Mouse (Mus musculus): ENCODE results near the gene Eif3b. TPM values are rescaled to one million over a fixed set of nuclear protein-coding genes. Genes with fewer than 3 reads are reported as not detected.
A peak's percentile ranks its signal among the peaks of the same experiment; 100 is the strongest.

The Eif3b gene
- total and polyA plus RNA-seq, 2 experiments from 2014 or later = 43.8 to 63.2 TPM

DNA sequence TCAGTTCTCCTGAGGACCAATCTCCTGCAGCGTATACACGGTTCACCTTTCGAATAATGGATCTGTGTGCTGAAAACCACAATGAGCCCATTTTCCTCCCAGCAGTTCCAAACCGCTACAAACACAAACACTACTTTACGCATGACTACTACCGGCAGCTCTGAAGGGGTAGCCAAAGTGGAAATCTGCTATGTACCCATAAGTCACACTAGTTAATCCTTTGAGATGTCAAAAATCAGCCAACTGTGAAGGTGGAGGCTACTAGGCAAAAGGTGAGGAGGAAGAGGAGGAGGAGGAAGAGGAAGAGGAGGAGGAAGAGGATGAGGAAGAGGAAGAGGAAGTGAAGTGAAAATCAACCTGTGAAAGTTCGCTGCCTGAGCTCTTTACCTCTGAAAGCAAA, 31.9 kb upstream of the Eif3b start:
- WGBS = 82% methylated on average over 7 of the region's 7 CpGs
- ATAC-seq (no peak), DNase-seq (ENCODE audit: low spot score) (no peak)
- Histone ChIP-seq H3K27ac (no peak overlapping the region), H3K4me3 (ENCODE audit: low read length) (no peak overlapping the region), H3K27me3 (ENCODE audit: insufficient read depth, low read length) (no peaks in the 10 kb centered on the region), H3K36me3 (ENCODE audit: insufficient read depth, low read length) (no peaks in the 10 kb centered on the region), H3K9ac (replicated peaks; ENCODE audit: low read length) (no peak overlapping the region), H3K4me2 (ENCODE audit: low read depth, low read length) (no peak overlapping the region), H3K9me3 (ENCODE audit: low read length) (no peaks in the 10 kb centered on the region), H3K4me1 (ENCODE audit: insufficient read depth, low read length) (peaks cover 12% of the 10 kb centered on the region)
- TF ChIP-seq CTCF (IDR thresholded peaks at IDR 0.05; ENCODE audit: low read depth) = no peak

DNA sequence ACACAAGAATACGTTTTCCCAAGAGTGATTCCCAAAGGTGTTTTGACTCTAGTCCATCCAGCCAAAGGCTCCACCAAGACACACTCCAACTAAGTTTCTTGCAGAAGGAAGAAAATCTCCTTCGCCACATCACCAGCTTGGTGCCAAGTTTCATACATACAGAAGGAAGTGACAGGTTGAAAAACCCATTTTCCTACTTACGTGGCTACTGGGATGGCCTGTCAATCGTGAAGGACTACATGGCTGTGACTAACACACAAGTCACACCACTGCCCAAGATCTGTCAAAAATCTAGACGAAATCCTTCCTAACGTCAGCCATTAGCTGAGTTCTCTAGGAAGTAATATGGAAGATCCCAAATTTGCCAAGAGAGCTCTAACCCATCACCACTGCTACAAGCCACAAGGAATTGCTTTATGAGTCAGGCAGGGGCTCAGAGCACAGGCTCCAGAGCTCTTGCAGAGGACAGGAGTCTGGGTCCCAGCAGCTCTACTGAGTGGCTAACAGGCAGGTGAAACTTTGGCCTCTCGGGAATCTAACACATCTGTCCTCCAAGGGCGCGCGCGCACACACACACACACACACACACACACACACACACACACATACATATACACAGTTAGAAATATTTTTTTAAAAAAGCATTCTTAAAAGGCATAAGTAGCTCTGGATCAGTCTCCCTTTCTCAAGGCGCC, 31.2 kb upstream of the Eif3b start:
- TF ChIP-seq CTCF (IDR thresholded peaks at IDR 0.05; ENCODE audit: low read depth) = no peak
- Histone ChIP-seq H3K9me3 (ENCODE audit: low read length) (no peaks in the 10 kb centered on the region), H3K27ac (no peak overlapping the region), H3K4me2 (ENCODE audit: low read depth, low read length) (peak overlapping the region; percentile 99), H3K36me3 (ENCODE audit: insufficient read depth, low read length) (no peaks in the 10 kb centered on the region), H3K4me1 (ENCODE audit: insufficient read depth, low read length) (peaks cover 12% of the 10 kb centered on the region), H3K4me3 (ENCODE audit: low read length) (peak overlapping the region; percentile 53), H3K9ac (replicated peaks; ENCODE audit: low read length) (peak overlapping the region; percentile 63; the same call in 1 of the 2 replicates), H3K27me3 (ENCODE audit: insufficient read depth, low read length) (no peaks in the 10 kb centered on the region)
- ATAC-seq (no peak), DNase-seq (ENCODE audit: low spot score) (no peak)
- WGBS = 72% methylated on average over 12 of the region's 12 CpGs

GRCm38 (mm10) chr5:140388588-140389576, 30.2 kb upstream of the Eif3b start, which contains the start of gene Snx8:
Gene Snx8 (minus strand): TSS chr5:140389262.
- ATAC-seq (peak; percentile 93), DNase-seq (ENCODE audit: low spot score) (peak; percentile 96)
- H3K27me3 ChIP-seq (ENCODE audit: insufficient read depth, low read length) = no peaks in the 10 kb centered on the region
- no peaks in the 10 kb centered on the region for H3K36me3 ChIP-seq (ENCODE audit: insufficient read depth, low read length)
- peak within 1 kb of the TSS; percentile 33; the same call in 1 of the 2 replicates for H3K27ac ChIP-seq
- H3K4me2 ChIP-seq (ENCODE audit: low read depth, low read length) = peak within 1 kb of the TSS; percentile 99
- H3K4me3 ChIP-seq (ENCODE audit: low read length) = peak within 1 kb of the TSS; percentile 53
- peak within 1 kb of the TSS; percentile 63 for H3K9ac ChIP-seq (replicated peaks; ENCODE audit: low read length)
- WGBS = under 1% methylated on average over 59 of the region's 63 CpGs
- TF ChIP-seq CTCF (IDR thresholded peaks at IDR 0.05; ENCODE audit: low read depth) = no peak
- H3K9me3 ChIP-seq (ENCODE audit: low read length) = no peaks in the 10 kb centered on the region
- peaks cover 12% of the 10 kb centered on the region for H3K4me1 ChIP-seq (ENCODE audit: insufficient read depth, low read length)

GRCm38 (mm10) chr5:140389647-140390046, 29.5 kb upstream of the Eif3b start:
- Histone ChIP-seq H3K27ac (peak overlapping the region; percentile 33; the same call in 1 of the 2 replicates), H3K9ac (replicated peaks; ENCODE audit: low read length) (peak overlapping the region; percentile 63; the same call in 1 of the 2 replicates), H3K4me1 (ENCODE audit: insufficient read depth, low read length) (peaks cover 12% of the 10 kb centered on the region), H3K27me3 (ENCODE audit: insufficient read depth, low read length) (no peaks in the 10 kb centered on the region), H3K9me3 (ENCODE audit: low read length) (no peaks in the 10 kb centered on the region), H3K4me3 (ENCODE audit: low read length) (peak overlapping the region; percentile 53), H3K4me2 (ENCODE audit: low read depth, low read length) (peak overlapping the region; percentile 99), H3K36me3 (ENCODE audit: insufficient read depth, low read length) (no peaks in the 10 kb centered on the region)
- no peak for DNase-seq (ENCODE audit: low spot score)
- WGBS = 59% methylated on average over 3 of the region's 3 CpGs
- peak; percentile 24; the same call in 1 of the 2 replicates for ATAC-seq
- no peak for TF ChIP-seq CTCF (IDR thresholded peaks at IDR 0.05; ENCODE audit: low read depth)

DNA sequence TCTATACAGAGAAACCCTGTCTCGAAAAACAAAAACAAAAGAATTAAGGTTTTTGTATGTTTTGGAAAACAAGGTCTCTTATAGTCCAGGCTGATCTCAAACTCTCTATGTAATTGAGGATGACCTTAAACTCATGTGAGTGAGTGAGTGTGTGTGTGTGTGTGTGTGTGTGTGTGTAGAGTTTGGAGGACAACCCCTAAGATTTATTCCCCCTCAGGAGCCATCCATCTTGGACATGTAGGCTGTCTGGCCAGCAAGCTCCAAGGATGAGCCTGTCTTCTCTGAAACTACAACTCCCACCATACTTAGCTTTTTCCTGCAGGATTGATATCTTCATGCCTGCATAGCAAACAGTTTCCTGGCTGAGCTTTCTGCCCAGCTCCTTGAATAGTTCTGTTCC, 27.7 kb upstream of the Eif3b start:
- 79% methylated on average over 1 of the region's 1 CpGs for WGBS
- no peaks in the 10 kb centered on the region for H3K27me3 ChIP-seq (ENCODE audit: insufficient read depth, low read length)
- H3K4me2 ChIP-seq (ENCODE audit: low read depth, low read length) = no peak overlapping the region
- H3K36me3 ChIP-seq (ENCODE audit: insufficient read depth, low read length) = no peaks in the 10 kb centered on the region
- ATAC-seq (no peak), DNase-seq (ENCODE audit: low spot score) (no peak)
- no peak overlapping the region for H3K27ac ChIP-seq
- no peak for TF ChIP-seq CTCF (IDR thresholded peaks at IDR 0.05; ENCODE audit: low read depth)
- H3K9ac ChIP-seq (replicated peaks; ENCODE audit: low read length) = no peak overlapping the region
- peaks cover 12% of the 10 kb centered on the region for H3K4me1 ChIP-seq (ENCODE audit: insufficient read depth, low read length)
- no peaks in the 10 kb centered on the region for H3K9me3 ChIP-seq (ENCODE audit: low read length)
- no peak overlapping the region for H3K4me3 ChIP-seq (ENCODE audit: low read length)

DNA sequence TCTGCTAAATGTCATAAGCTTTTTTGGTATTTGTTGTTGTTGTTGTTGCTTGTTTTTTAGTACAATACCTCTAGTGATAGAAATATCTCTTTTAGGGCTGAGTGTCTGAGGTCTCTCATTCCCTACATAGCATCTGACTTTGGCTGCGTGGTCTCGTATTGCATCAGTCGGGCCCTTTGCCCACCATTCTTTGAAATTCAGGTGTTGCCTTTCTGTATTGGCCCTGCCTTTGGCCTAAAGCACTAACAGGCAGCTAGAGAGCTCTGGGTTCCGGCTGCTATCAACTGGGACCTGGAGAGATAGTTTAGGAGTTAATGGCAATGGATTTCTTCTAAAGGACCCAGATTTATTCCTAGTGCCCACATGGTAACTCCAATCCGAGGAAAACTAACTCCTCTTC, 27.1 kb upstream of the Eif3b start:
- H3K4me2 ChIP-seq (ENCODE audit: low read depth, low read length) = no peak overlapping the region
- no peak overlapping the region for H3K27ac ChIP-seq
- H3K4me3 ChIP-seq (ENCODE audit: low read length) = no peak overlapping the region
- H3K27me3 ChIP-seq (ENCODE audit: insufficient read depth, low read length) = no peaks in the 10 kb centered on the region
- H3K9ac ChIP-seq (replicated peaks; ENCODE audit: low read length) = no peak overlapping the region
- peaks cover 12% of the 10 kb centered on the region for H3K4me1 ChIP-seq (ENCODE audit: insufficient read depth, low read length)
- H3K36me3 ChIP-seq (ENCODE audit: insufficient read depth, low read length) = no peaks in the 10 kb centered on the region
- DNase-seq (ENCODE audit: low spot score) (no peak), ATAC-seq (no peak)
- H3K9me3 ChIP-seq (ENCODE audit: low read length) = no peaks in the 10 kb centered on the region
- 85% methylated on average over 5 of the region's 5 CpGs for WGBS
- no peak for TF ChIP-seq CTCF (IDR thresholded peaks at IDR 0.05; ENCODE audit: low read depth)
